Mouse (Mus musculus): ENCODE measurements around the gene Wfdc18.

GRCm38 (mm10) chr11:83753581-83754181, 44.9 kb downstream of the Wfdc18 start, which contains the start of gene Heatr6:
- no peak for TF ChIP-seq CTCF (conservative IDR thresholded peaks at IDR 0.05; ENCODE audit: low read length)
- no peak for TF ChIP-seq NANOG (IDR thresholded peaks at IDR 0.05; ENCODE audit: borderline replicate concordance, low read length)
